Mouse (Mus musculus): ENCODE data around the gene Cd99l2. TPM values are rescaled to one million over a fixed set of nuclear protein-coding genes. Genes with fewer than 3 reads are reported as not detected.

The Cd99l2 gene
- polyA plus RNA-seq, 1 experiment from 2014 or later, result 23.4 TPM

- Histone ChIP-seq H3K27ac (no peak overlapping the region), H3K27me3 (ENCODE audit: poor library complexity, severe bottlenecking) (peaks cover 16% of the 10 kb centered on the region), H3K9me3 (no peaks in the 10 kb centered on the region), H3K4me1 (no peaks in the 10 kb centered on the region), H3K4me3 (no peak overlapping the region), H3K36me3 (replicated peaks) (no peaks in the 10 kb centered on the region)
- DNase-seq (ENCODE audit: extremely low spot score, low spot score), result no peak
Observed at GRCm38 (mm10) chrX:71406290-71406689, 86.4 kb downstream of the Cd99l2 start.

- DNase-seq (ENCODE audit: extremely low spot score, low spot score), result no peak
- Histone ChIP-seq H3K36me3 (replicated peaks) (no peaks in the 10 kb centered on the region), H3K4me3 (no peak overlapping the region), H3K27me3 (ENCODE audit: poor library complexity, severe bottlenecking) (peaks cover 13% of the 10 kb centered on the region), H3K4me1 (no peaks in the 10 kb centered on the region), H3K9me3 (no peaks in the 10 kb centered on the region), H3K27ac (no peak overlapping the region)
- 71% methylated on average over 4 of the region's 4 CpGs for WGBS
Observed at GRCm38 (mm10) chrX:71396326-71396725, 96.3 kb downstream of the Cd99l2 start.

- no peak overlapping the region for H3K27ac ChIP-seq
- 44% methylated on average over 5 of the region's 5 CpGs for WGBS
- no peak overlapping the region for H3K4me3 ChIP-seq
- no peaks in the 10 kb centered on the region for H3K36me3 ChIP-seq (replicated peaks)
- DNase-seq (ENCODE audit: extremely low spot score, low spot score), result no peak
- no peaks in the 10 kb centered on the region for H3K4me1 ChIP-seq
- no peaks in the 10 kb centered on the region for H3K27me3 ChIP-seq (ENCODE audit: poor library complexity, severe bottlenecking)
- H3K9me3 ChIP-seq, result no peaks in the 10 kb centered on the region
Observed at GRCm38 (mm10) chrX:71381571-71381970, 111.1 kb downstream of the Cd99l2 start.

- Histone ChIP-seq H3K36me3 (replicated peaks) (no peaks in the 10 kb centered on the region), H3K4me1 (no peaks in the 10 kb centered on the region), H3K4me3 (no peak overlapping the region), H3K27me3 (ENCODE audit: poor library complexity, severe bottlenecking) (no peaks in the 10 kb centered on the region), H3K27ac (no peak overlapping the region), H3K9me3 (no peaks in the 10 kb centered on the region)
- 87% methylated on average over 2 of the region's 2 CpGs for WGBS
- DNase-seq (ENCODE audit: extremely low spot score, low spot score), result no peak
Observed at GRCm38 (mm10) chrX:71378435-71378834, 114.2 kb downstream of the Cd99l2 start.

- Histone ChIP-seq H3K36me3 (replicated peaks) (no peaks in the 10 kb centered on the region), H3K27ac (no peak overlapping the region), H3K9me3 (no peaks in the 10 kb centered on the region), H3K27me3 (ENCODE audit: poor library complexity, severe bottlenecking) (no peaks in the 10 kb centered on the region), H3K4me1 (no peaks in the 10 kb centered on the region), H3K4me3 (no peak overlapping the region)
- WGBS, result 93% methylated on average over 1 of the region's 1 CpGs
- DNase-seq (ENCODE audit: extremely low spot score, low spot score), result no peak
Observed at GRCm38 (mm10) chrX:71376781-71377180, 115.9 kb downstream of the Cd99l2 start.

Small RNAs within 50 kb of the gene (microRNA-seq; reads per million reads assigned to microRNA genes)
- gene Gm23945, result not detected

Other genes starting within 250 kb of the Cd99l2 start
- gene Mtmr1, start 128.1 kb downstream of the Cd99l2 start, polyA plus RNA-seq (2016; fragmentation: Nextera tagmentation; extraction: Ambion mirVana), result 6.2 and 6.9 TPM in 2 replicates
- gene Hmgb3, start 63.1 kb upstream of the Cd99l2 start, polyA plus RNA-seq (2016; fragmentation: Nextera tagmentation; extraction: Ambion mirVana), result 833 and 839 TPM in 2 replicates
- gene Gpr50, start 170.8 kb upstream of the Cd99l2 start, polyA plus RNA-seq (2016; fragmentation: Nextera tagmentation; extraction: Ambion mirVana), result 5.3 and 10.4 TPM in 2 replicates